Mouse (Mus musculus) intestine, embryonic 15.5 days (tissue): ENCODE data around the gene Vtn. TPM values are rescaled to one million over a fixed set of nuclear protein-coding genes. Genes with fewer than 3 reads are reported as not detected.

Experiments
- ATAC-seq: fragments of 200-750 bp; cut with Nextera tagmentation; 2 replicates; pipeline ENCODE4 v1.8.0; 2017; ENCODE audit warnings: moderate TSS enrichment, moderate library complexity
- H3K27ac ChIP-seq: fragments of 300-500 bp; sonication (generic); 2 replicates; pipeline ENCODE4 v1.5.1; 2015; ENCODE audit warnings: mild to moderate bottlenecking, inconsistent platforms
- H3K27me3 ChIP-seq: fragments of 300-500 bp; sonication (generic); replicated peaks from 2 replicates; pipeline ENCODE4 v1.6.1; 2015; ENCODE audit warnings: inconsistent platforms
- H3K36me3 ChIP-seq: fragments of 300-500 bp; sonication (generic); 2 replicates; pipeline ENCODE4 v1.6.1; 2015; ENCODE audit warnings: inconsistent platforms
- H3K4me1 ChIP-seq: fragments of 300-500 bp; sonication (generic); replicated peaks from 2 replicates; pipeline ENCODE4 v1.6.1; 2015; ENCODE audit warnings: inconsistent platforms
- H3K4me2 ChIP-seq: fragments of 300-500 bp; sonication (generic); replicated peaks from 2 replicates; pipeline ENCODE4 v1.6.1; 2015; ENCODE audit warnings: mild to moderate bottlenecking, inconsistent platforms
- H3K4me3 ChIP-seq: fragments of 300-500 bp; sonication (generic); replicated peaks from 2 replicates; pipeline ENCODE4 v1.5.1; 2015; ENCODE audit warnings: inconsistent platforms
- H3K9ac ChIP-seq: fragments of 300-500 bp; sonication (generic); 2 replicates; pipeline ENCODE4 v1.6.1; 2015; ENCODE audit warnings: inconsistent platforms
- H3K9me3 ChIP-seq: fragments of 300-500 bp; sonication (generic); 2 replicates; pipeline ENCODE4 v1.6.1; 2016; ENCODE audit warnings: inconsistent platforms
- WGBS: fragments of 180-500 bp; shearing (Covaris S2); methylation state at CpG from one replicate; pipeline ENCODE4 v1.1.7; 2015; 5-methylcytosine and 5-hydroxymethylcytosine counted together
- polyA plus RNA-seq: library from polyadenylated mRNA; unstranded; fragments of >200 nt; fragmentation: Nextera tagmentation; extraction: Ambion mirVana; gene quantifications from 2 replicates; pipeline ENCODE4 v1.2.1, GENCODE M21; 2015

Vtn gene
- polyA plus RNA-seq, 1 experiment from 2014 or later: 22.4 TPM

GRCm38 (mm10) chr11:78544449-78545111, 45.7 kb downstream of the Vtn start:
- no peak overlapping the region for H3K4me2 ChIP-seq
- 93% methylated on average over 7 of the region's 7 CpGs for WGBS
- H3K4me1 ChIP-seq: peaks cover 10% of the 10 kb centered on the region; the same call in 1 of the 2 replicates
- no peak overlapping the region for H3K9ac ChIP-seq
- no peaks in the 10 kb centered on the region for H3K27me3 ChIP-seq
- no peak overlapping the region for H3K4me3 ChIP-seq
- no peak overlapping the region for H3K27ac ChIP-seq
- peaks cover 16% of the 10 kb centered on the region for H3K36me3 ChIP-seq
- no peak for ATAC-seq
- H3K9me3 ChIP-seq: no peaks in the 10 kb centered on the region

GRCm38 (mm10) chr11:78545181-78545580, 46.3 kb downstream of the Vtn start:
- peaks cover 10% of the 10 kb centered on the region; the same call in 1 of the 2 replicates for H3K4me1 ChIP-seq
- H3K27me3 ChIP-seq: no peaks in the 10 kb centered on the region
- ATAC-seq: no peak
- no peak overlapping the region for H3K4me3 ChIP-seq
- no peak overlapping the region for H3K9ac ChIP-seq
- H3K27ac ChIP-seq: no peak overlapping the region
- no peaks in the 10 kb centered on the region for H3K9me3 ChIP-seq
- 51% methylated on average over 8 of the region's 8 CpGs for WGBS
- no peak overlapping the region for H3K4me2 ChIP-seq
- H3K36me3 ChIP-seq: peaks cover 16% of the 10 kb centered on the region

- H3K36me3 ChIP-seq: peaks cover 4% of the 10 kb centered on the region
- no peak overlapping the region for H3K27ac ChIP-seq
- 73% methylated on average over 2 of the region's 2 CpGs for whole genome bisulfite sequencing
- H3K4me2 ChIP-seq: peak overlapping the region; percentile 82; the same call in 1 of the 2 replicates
- H3K9me3 ChIP-seq: no peaks in the 10 kb centered on the region
- peaks cover 15% of the 10 kb centered on the region; the same call in 1 of the 2 replicates for H3K4me1 ChIP-seq
- H3K27me3 ChIP-seq: no peaks in the 10 kb centered on the region
- no peak overlapping the region for H3K9ac ChIP-seq
- no peak overlapping the region for H3K4me3 ChIP-seq
- ATAC-seq: no peak
Measured at GRCm38 (mm10) chr11:78547718-78548460, 49.0 kb downstream of the Vtn start.

GRCm38 (mm10) chr11:78549491-78549987, 50.6 kb downstream of the Vtn start:
- Histone ChIP-seq H3K9ac (peak overlapping the region; percentile 77), H3K9me3 (no peaks in the 10 kb centered on the region), H3K4me3 (peak overlapping the region; percentile 70), H3K27me3 (no peaks in the 10 kb centered on the region), H3K36me3 (no peaks in the 10 kb centered on the region), H3K4me1 (peaks cover 15% of the 10 kb centered on the region; the same call in 1 of the 2 replicates), H3K4me2 (peak overlapping the region; percentile 82), H3K27ac (0 out of 2 replicates have a peak overlapping the region, but pooled peaks have one; percentile 81)
- ATAC-seq: no peak
- 8% methylated on average over 5 of the region's 5 CpGs for WGBS

GRCm38 (mm10) chr11:78550168-78551058, 51.5 kb downstream of the Vtn start, which contains the start of gene Tmem97:
Tmem97 (minus strand) TSS chr11:78550777.
- H3K4me2 ChIP-seq: peak within 1 kb of the TSS; percentile 82
- under 1% methylated on average over 60 of the region's 60 CpGs for WGBS
- ATAC-seq: peak; percentile 99
- peak within 1 kb of the TSS; percentile 70 for H3K4me3 ChIP-seq
- H3K9me3 ChIP-seq: no peaks in the 10 kb centered on the region
- H3K27me3 ChIP-seq: no peaks in the 10 kb centered on the region
- peak within 1 kb of the TSS; percentile 77 for H3K9ac ChIP-seq
- no peaks in the 10 kb centered on the region for H3K36me3 ChIP-seq
- H3K27ac ChIP-seq: peak within 1 kb of the TSS; percentile 81
- peaks cover 15% of the 10 kb centered on the region; the same call in 1 of the 2 replicates for H3K4me1 ChIP-seq

- H3K4me1 ChIP-seq: peaks cover 15% of the 10 kb centered on the region; the same call in 1 of the 2 replicates
- ATAC-seq: peak; percentile 15
Measured at GRCm38 (mm10) chr11:78551059-78551398, 52.1 kb downstream of the Vtn start.

More at GRCm38 (mm10) chr11:78551059-78551398, 52.1 kb downstream of the Vtn start:
- Histone ChIP-seq H3K9ac (peak overlapping the region; percentile 36; the same call in 1 of the 2 replicates), H3K27me3 (no peaks in the 10 kb centered on the region), H3K36me3 (no peaks in the 10 kb centered on the region), H3K27ac (peak overlapping the region; percentile 80), H3K9me3 (no peaks in the 10 kb centered on the region), H3K4me2 (peak overlapping the region; percentile 82), H3K4me3 (peak overlapping the region; percentile 70)
- WGBS: 33% methylated on average over 6 of the region's 6 CpGs

Other genes starting within 250 kb of the Vtn start
- gene 2610507B11Rik, start 237.3 kb upstream of the Vtn start, polyA plus RNA-seq: 68.6 and 71.1 TPM in 2 replicates
- gene BC030499, start 208.2 kb upstream of the Vtn start, polyA plus RNA-seq: 0.16 and 0.33 TPM in 2 replicates
- gene Spag5, start 197.6 kb upstream of the Vtn start, polyA plus RNA-seq: 26.8 and 28.3 TPM in 2 replicates
- 23.1 and 29.0 TPM in 2 replicates for gene Aldoc, start 176.1 kb upstream of the Vtn start, polyA plus RNA-seq
- 78.6 and 85.0 TPM in 2 replicates for gene Pigs, start 170.7 kb upstream of the Vtn start, polyA plus RNA-seq
- gene Unc119, start 155.6 kb upstream of the Vtn start, polyA plus RNA-seq: 33.5 and 34.6 TPM in 2 replicates
- not detected in 2 replicates for gene Foxn1, start 112.5 kb upstream of the Vtn start, polyA plus RNA-seq
- gene Slc13a2, start 76.9 kb upstream of the Vtn start, polyA plus RNA-seq: 1.3 and 2.5 TPM in 2 replicates
- 12.2 and 13.3 TPM in 2 replicates for gene Slc46a1, start 33.4 kb upstream of the Vtn start, polyA plus RNA-seq
- 2.1 and 2.7 TPM in 2 replicates for gene Sarm1, start 1.3 kb upstream of the Vtn start, polyA plus RNA-seq
- gene Sebox, start 4.4 kb downstream of the Vtn start, polyA plus RNA-seq: not detected in 2 replicates
- 54.1 and 56.9 TPM in 2 replicates for gene Tmem199, start 13.1 kb downstream of the Vtn start, polyA plus RNA-seq
- 147 and 149 TPM in 2 replicates for gene Poldip2, start 13.1 kb downstream of the Vtn start, polyA plus RNA-seq
- gene Tnfaip1, start 37.2 kb downstream of the Vtn start, polyA plus RNA-seq: 81.2 and 82.2 TPM in 2 replicates
- gene Ift20, start 37.3 kb downstream of the Vtn start, polyA plus RNA-seq: 126 and 137 TPM in 2 replicates
- gene Tmem97, start 51.7 kb downstream of the Vtn start, polyA plus RNA-seq: 182 and 269 TPM in 2 replicates
- 9.9 and 10.3 TPM in 2 replicates for gene Nlk, start 198.3 kb downstream of the Vtn start, polyA plus RNA-seq